Mouse (Mus musculus) kidney, postnatal 25 days (tissue): ENCODE data around the gene Btnl6.
"Not testable (repeated sequence)": the region's sequence is repeated elsewhere in the genome, so short reads cannot be mapped to it uniquely, and the experiment has no call there.

Experiments used
- DNase-seq, 2 experiments: peaks; one replicate each; pipeline ENCODE4 v3.0.0; 2021; ENCODE audit warnings: mixed read lengths in 2 of 2

The Btnl6 gene

GRCm38 (mm10) chr17:34496539-34496938 lies 20.6 kb downstream of the Btnl6 start:
- no peak for DNase-seq

- not testable (repeated sequence) for DNase-seq
Observed at GRCm38 (mm10) chr17:34495156-34495555, 22.0 kb downstream of the Btnl6 start.

- no peak for DNase-seq
Observed at GRCm38 (mm10) chr17:34492796-34493195, 24.4 kb downstream of the Btnl6 start.

- DNase-seq = not testable (repeated sequence)
Observed at GRCm38 (mm10) chr17:34477238-34478013, 39.7 kb downstream of the Btnl6 start, which contains the start of gene Btnl4. Btnl4 (minus strand) TSS chr17:34477318.

- DNase-seq = no peak
Observed at GRCm38 (mm10) chr17:34476427-34476826, 40.7 kb downstream of the Btnl6 start.

DNA sequence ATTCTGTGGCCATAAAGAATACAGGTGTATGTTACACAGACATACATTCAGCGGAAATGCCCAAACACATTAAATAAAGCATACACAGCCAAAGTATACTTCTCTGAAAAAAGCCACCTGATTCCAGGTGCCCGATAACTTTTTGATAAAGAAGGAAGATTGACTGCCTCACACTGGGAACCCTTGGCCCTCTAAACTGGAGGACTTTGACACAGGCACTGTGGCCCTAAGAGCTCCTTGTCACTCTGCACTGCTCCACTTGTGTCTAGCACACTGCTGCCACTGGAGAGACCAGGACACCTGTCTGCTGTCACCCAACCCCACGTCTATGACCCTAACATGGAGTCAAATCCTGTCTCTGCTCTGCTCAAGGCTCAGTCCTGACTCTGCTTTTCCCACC lies 42.1 kb downstream of the Btnl6 start:
- DNase-seq = no peak

GRCm38 (mm10) chr17:34470491-34470890 lies 46.7 kb downstream of the Btnl6 start:
- no peak for DNase-seq

DNA sequence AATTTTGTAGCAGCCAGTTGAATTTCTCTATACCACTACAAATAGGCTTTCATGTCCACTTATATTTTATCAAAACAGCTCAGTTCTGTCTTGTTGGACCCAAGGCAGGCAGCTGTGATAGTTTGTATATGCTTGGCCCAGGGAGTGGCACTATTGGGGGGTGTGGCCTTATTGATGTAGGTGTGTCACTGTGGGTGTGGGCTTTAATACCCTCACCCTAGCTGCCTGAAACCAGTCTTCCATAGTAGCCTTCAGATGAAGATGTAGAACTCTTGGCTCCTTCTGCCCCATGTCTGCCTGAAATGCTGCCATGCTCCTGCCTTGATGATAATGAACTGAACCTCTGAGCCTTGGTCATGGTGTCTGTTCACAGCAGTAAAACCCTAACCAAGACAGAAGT lies 51.2 kb downstream of the Btnl6 start:
- not testable (repeated sequence) for DNase-seq

DNA sequence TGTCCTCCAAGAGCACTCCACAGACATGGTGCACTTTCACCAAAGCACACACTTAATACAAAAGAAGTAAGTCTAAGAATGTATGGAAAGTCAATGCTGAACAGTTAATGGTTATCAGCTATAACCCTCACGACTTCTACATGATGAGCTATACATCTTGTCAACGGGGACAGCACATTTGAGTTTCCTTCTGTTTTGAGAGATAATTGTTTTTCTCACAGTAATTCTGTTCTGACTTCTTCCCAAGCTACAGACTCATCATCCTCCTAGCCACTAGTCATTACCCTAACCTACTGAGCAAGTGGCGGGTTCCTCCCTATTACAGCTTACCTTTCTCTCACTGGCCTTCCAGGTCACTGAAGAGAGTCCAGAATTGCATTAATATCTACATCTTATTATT lies 57.9 kb downstream of the Btnl6 start:
- no peak for DNase-seq
